ENCODE assay signal across 8 mouse cellular contexts in genomic region chr3:90247960-90248745, GRCm38 (mm10). TPM values are rescaled to one million over a fixed set of nuclear protein-coding genes. Genes with fewer than 3 reads are reported as not detected.
DNase-seq lines count a peak whose midpoint lies in the region; ATAC-seq lines count a peak whose summit lies in the region.

TSS of gene Slc39a1 (plus strand) at chr3:90248172.

- peak within 1 kb of the TSS; percentile 74 for H3K4me3 ChIP-seq in hindbrain, embryonic 12.5 days

- DNase-seq in Muller cell, postnatal 12 days (ENCODE audit: inconsistent ontology term) = peak; percentile 97
- DNase-seq in cerebellum, adult 9-11 months = peak; percentile 93
- DNase-seq in frontal cortex, postnatal 10 days (ENCODE audit: low spot score in 2 of 2) = peak; percentile 90 to 92
- DNase-seq in layer of hippocampus, postnatal 14 days (ENCODE audit: low spot score in 2 of 2) = peak; percentile 89 to 96
- DNase-seq in lung, postnatal 14 days = peak; percentile 94
- peak; percentile 98 for DNase-seq in retina, embryonic 14.5 days (ENCODE audit: low spot score)
- DNase-seq in thymus, postnatal 4 days = peak; percentile 91

- peak within 1 kb of the TSS; percentile 87 for H3K27ac ChIP-seq in hindbrain, embryonic 12.5 days

- H3K4me1 ChIP-seq in hindbrain, embryonic 12.5 days = peaks cover 21% of the 10 kb centered on the region

- H3K36me3 ChIP-seq in hindbrain, embryonic 12.5 days = peaks cover 12% of the 10 kb centered on the region

- peak within 1 kb of the TSS; percentile 68 for H3K4me2 ChIP-seq in hindbrain, embryonic 12.5 days (replicated peaks)

- H3K9me3 ChIP-seq in hindbrain, embryonic 12.5 days (replicated peaks) = no peaks in the 10 kb centered on the region

- under 1% methylated on average over 44 of the region's 44 CpGs for WGBS in hindbrain, embryonic 12.5 days

- H3K9ac ChIP-seq in hindbrain, embryonic 12.5 days = peak within 1 kb of the TSS; percentile 84

- H3K27me3 ChIP-seq in hindbrain, embryonic 12.5 days = no peaks in the 10 kb centered on the region

- ATAC-seq in hindbrain, embryonic 12.5 days (ENCODE audit: low FRiP score) = peak; percentile 95

RNA-seq across cellular contexts. Expression of gene Slc39a1, which starts in this region (rescaled TPM):
- polyA plus RNA-seq in hindbrain, embryonic 12.5 days (2016; fragmentation: Nextera tagmentation; extraction: Ambion mirVana) = 46.8 and 46.9 TPM in 2 replicates
- total RNA-seq in layer of hippocampus, postnatal 14 days (2021) = 10 to 100 TPM; 48.8 to 53.3 TPM

Comparison
In these comparisons a context has a peak if more than half of its experiments do, and no peak if none do; other contexts are left out.
1. Peak in every context shown above with its lines: DNase-seq, ATAC-seq, H3K4me3 ChIP-seq and H3K27ac ChIP-seq.